Mouse (Mus musculus) CH12.LX (cell line): ENCODE measurements around the gene Cep135.

ENCODE experiments used
- KAT2A ChIP-seq: IDR thresholded peaks from 2 replicates; pipeline ENCODE4 v1.6.1; 2012; ENCODE audit warnings: low read length, improper control_type of control experiment, inconsistent platforms; ENCODE audit not compliant: insufficient replicate concordance
- USF1 ChIP-seq: IDR thresholded peaks from 2 replicates; pipeline ENCODE4 v1.6.1; 2014; ENCODE audit warnings: low read depth, mild to moderate bottlenecking, inconsistent platforms, low read length, improper control_type of control experiment
- ZC3H11A ChIP-seq: IDR thresholded peaks from 2 replicates; pipeline ENCODE4 v1.6.1; 2012; ENCODE audit warnings: low read depth, mild to moderate bottlenecking, inconsistent platforms, low read length, improper control_type of control experiment
- ZMIZ1 ChIP-seq: IDR thresholded peaks from 2 replicates; pipeline ENCODE4 v1.6.1; 2012; ENCODE audit warnings: low read depth, mild to moderate bottlenecking, inconsistent platforms, low read length, improper control_type of control experiment
- ZNF384 ChIP-seq: IDR thresholded peaks from 2 replicates; pipeline ENCODE4 v1.6.1; 2012; ENCODE audit warnings: low read depth, low read length, improper control_type of control experiment, inconsistent platforms

GRCm38 (mm10) chr5:76591885-76592284 lies 3.4 kb downstream of the Cep135 start:
- TF ChIP-seq ZC3H11A (no peak), ZMIZ1 (no peak), USF1 (no peak), KAT2A (no peak), ZNF384 (no peak)
